Mouse (Mus musculus) hindbrain, embryonic 12.5 days (tissue): ENCODE data around the gene Myo1c. TPM values are rescaled to one million over a fixed set of nuclear protein-coding genes. Genes with fewer than 3 reads are reported as not detected.
"Not testable (repeated sequence)": the region's sequence is repeated elsewhere in the genome, so short reads cannot be mapped to it uniquely, and the experiment has no call there.

Experiments
- ATAC-seq: fragments of 200-750 bp; cut with Nextera tagmentation; 2 replicates; pipeline ENCODE4 v1.8.0; 2017; ENCODE audit warnings: moderate TSS enrichment; ENCODE audit not compliant: low FRiP score
- H3K27ac ChIP-seq: fragments of 300-500 bp; sonication (generic); 2 replicates; pipeline ENCODE4 v1.5.1; 2016; ENCODE audit warnings: mild to moderate bottlenecking
- H3K27me3 ChIP-seq: fragments of 300-500 bp; sonication (generic); 2 replicates; pipeline ENCODE4 v1.6.1; 2016; ENCODE audit warnings: mild to moderate bottlenecking
- H3K36me3 ChIP-seq: fragments of 300-500 bp; sonication (generic); 2 replicates; pipeline ENCODE4 v1.6.1; 2016; ENCODE audit warnings: mild to moderate bottlenecking
- H3K4me1 ChIP-seq: fragments of 300-500 bp; sonication (generic); 2 replicates; pipeline ENCODE4 v1.6.1; 2016
- H3K4me2 ChIP-seq: fragments of 300-500 bp; sonication (generic); replicated peaks from 2 replicates; pipeline ENCODE4 v1.6.1; 2016; ENCODE audit warnings: mild to moderate bottlenecking
- H3K4me3 ChIP-seq: fragments of 300-500 bp; sonication (generic); 2 replicates; pipeline ENCODE4 v1.5.1; 2016; ENCODE audit warnings: mild to moderate bottlenecking
- H3K9ac ChIP-seq: fragments of 300-500 bp; sonication (generic); 2 replicates; pipeline ENCODE4 v1.6.1; 2016; ENCODE audit warnings: mild to moderate bottlenecking, moderate library complexity
- H3K9me3 ChIP-seq: fragments of 300-500 bp; sonication (generic); replicated peaks from 2 replicates; pipeline ENCODE4 v1.6.1; 2016; ENCODE audit warnings: mild to moderate bottlenecking
- WGBS: fragments of 180-500 bp; shearing (Covaris S2); methylation state at CpG from one replicate; pipeline ENCODE4 v1.1.7; 2016; 5-methylcytosine and 5-hydroxymethylcytosine counted together
- polyA plus RNA-seq: library from polyadenylated mRNA; unstranded; fragments of >200 nt; fragmentation: Nextera tagmentation; extraction: Ambion mirVana; gene quantifications from 2 replicates; pipeline ENCODE4 v1.2.1, GENCODE M21; 2016

Myo1c gene
- polyA plus RNA-seq, 1 experiment from 2014 or later: 18.7 TPM

DNA sequence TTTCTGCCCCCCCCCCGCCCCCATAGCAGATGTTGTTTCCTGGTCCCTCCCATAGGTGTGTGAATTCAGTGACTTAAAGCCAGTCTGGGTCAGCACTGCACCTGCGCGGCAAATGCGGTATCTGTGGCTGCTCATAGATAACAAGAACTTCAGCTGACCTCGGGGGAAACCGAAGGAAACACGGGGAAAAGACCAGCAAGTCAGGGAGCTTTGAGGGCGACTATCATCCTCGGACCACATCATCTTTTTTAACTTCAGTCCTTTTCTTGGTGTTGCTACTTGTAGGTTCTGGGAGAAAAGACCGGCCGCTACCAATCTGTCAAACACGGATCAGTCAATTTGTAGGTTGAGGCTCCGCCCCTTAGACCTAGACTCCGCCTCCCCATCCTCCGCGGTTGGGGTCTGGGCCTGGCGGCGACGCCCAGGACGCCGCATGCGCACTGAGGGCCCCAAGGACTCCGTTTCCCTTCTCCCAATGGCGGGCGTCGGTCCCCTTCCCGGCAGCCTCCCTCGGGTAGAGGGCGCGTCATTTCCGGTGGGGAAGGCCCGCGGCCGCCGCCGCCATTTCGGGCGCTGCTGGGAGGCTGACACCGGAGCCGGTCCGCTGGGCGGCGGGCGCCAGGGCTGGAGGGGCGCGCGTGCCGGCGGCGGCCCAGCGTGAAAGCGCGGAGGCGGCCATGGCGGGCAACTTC lies 28.6 kb downstream of the Myo1c start, which contains the start of gene Crk:
TSS of gene Crk (plus strand) at position 513 of the 692 bp plus-strand sequence.
- ATAC-seq: peak; percentile 96
- Histone ChIP-seq H3K36me3 (0 out of 2 replicates have a peak, but pooled peaks cover under 1% of the 10 kb centered on the region), H3K9ac (peak within 1 kb of the TSS; percentile 96), H3K27ac (peak within 1 kb of the TSS; percentile 94), H3K4me1 (peaks cover 15% of the 10 kb centered on the region), H3K27me3 (no peaks in the 10 kb centered on the region), H3K4me3 (peak within 1 kb of the TSS; percentile 99), H3K9me3 (no peaks in the 10 kb centered on the region), H3K4me2 (peak within 1 kb of the TSS; percentile 73)
- WGBS: under 1% methylated on average over 54 of the region's 55 CpGs

DNA sequence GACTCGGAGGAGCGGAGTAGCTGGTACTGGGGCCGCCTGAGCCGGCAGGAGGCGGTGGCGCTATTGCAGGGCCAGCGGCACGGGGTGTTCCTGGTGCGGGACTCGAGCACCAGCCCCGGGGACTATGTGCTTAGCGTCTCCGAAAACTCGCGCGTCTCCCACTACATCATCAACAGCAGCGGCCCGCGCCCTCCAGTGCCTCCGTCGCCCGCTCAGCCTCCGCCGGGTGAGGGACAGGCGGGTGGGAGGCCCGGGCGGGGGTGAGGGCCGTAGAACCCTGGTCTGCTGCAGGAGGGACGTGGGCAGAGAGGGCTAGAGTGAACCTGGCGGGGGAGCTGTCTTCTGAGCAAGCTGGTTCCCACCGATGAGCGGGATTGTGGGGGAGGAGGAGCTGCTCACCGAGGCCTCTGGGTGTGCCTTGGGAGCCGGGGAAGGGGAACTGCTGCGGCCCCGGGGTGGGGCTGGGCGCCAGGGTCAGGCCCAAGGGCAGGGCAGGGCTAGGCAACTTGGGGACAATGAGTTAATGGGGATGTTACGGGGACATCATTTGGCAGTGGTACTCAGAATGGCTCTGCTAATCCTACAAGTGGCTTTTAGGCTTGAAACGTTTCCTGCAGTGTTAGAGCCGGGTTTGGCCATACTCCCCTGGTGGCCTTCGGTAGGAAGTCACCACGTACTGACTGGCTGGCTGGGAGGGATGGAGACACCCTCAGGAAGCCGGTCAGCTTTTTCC lies 29.3 kb downstream of the Myo1c start:
- Histone ChIP-seq H3K36me3 (peaks cover 7% of the 10 kb centered on the region; the same call in 1 of the 2 replicates), H3K9me3 (no peaks in the 10 kb centered on the region), H3K9ac (peak overlapping the region; percentile 96), H3K27ac (peak overlapping the region; percentile 94), H3K4me1 (peaks cover 15% of the 10 kb centered on the region), H3K4me3 (peak overlapping the region; percentile 99), H3K4me2 (peak overlapping the region; percentile 73), H3K27me3 (no peaks in the 10 kb centered on the region)
- WGBS: under 1% methylated on average over 43 of the region's 43 CpGs
- ATAC-seq: peak; percentile 83

DNA sequence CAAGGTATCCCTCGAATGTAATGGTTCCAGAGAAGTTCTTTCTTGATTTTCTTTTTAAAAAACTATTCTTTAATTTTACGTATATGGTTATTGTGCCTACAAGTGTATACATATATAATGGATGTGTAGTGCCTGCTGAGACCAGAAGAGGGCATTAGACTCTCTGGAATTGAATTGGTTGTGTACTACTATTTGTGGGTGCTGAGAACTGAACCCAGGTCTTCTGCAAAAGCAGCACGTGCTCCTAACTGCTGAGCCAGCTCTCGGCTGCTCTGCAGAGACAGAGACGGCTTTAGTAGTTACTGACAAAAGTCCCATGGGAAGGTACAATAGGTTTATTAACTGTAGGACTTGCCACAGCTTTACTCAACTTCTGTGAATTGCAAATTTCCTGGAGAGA lies 34.2 kb downstream of the Myo1c start:
- Histone ChIP-seq H3K4me2 (no peak overlapping the region), H3K27me3 (no peaks in the 10 kb centered on the region), H3K4me1 (peaks cover 13% of the 10 kb centered on the region), H3K27ac (no peak overlapping the region), H3K9me3 (no peaks in the 10 kb centered on the region), H3K36me3 (peaks cover 10% of the 10 kb centered on the region; the same call in 1 of the 2 replicates), H3K9ac (no peak overlapping the region), H3K4me3 (no peak overlapping the region)
- WGBS: 94% methylated on average over 5 of the region's 5 CpGs
- ATAC-seq: no peak

DNA sequence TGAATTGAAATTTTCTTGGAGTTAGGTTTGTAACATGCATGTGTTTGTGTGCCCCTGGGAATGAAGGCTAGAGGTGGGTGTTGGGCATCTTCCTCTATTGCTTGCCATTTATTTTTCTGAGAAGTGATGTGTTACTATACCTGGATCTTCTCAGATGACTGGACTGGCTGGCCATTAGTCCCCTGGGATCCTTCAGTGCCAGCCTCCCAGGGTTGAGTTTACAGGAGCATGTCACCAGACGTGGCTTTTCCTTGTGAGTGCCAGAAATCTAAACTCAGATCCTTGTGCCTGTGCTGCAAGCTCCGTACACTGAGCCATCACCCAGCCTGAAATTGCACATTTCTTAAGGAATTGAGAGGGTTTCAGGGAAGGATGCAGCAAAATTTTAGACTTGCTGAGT lies 34.7 kb downstream of the Myo1c start:
- peaks cover 10% of the 10 kb centered on the region; the same call in 1 of the 2 replicates for H3K36me3 ChIP-seq
- H3K27me3 ChIP-seq: no peaks in the 10 kb centered on the region
- no peak overlapping the region for H3K27ac ChIP-seq
- no peak overlapping the region for H3K9ac ChIP-seq
- H3K9me3 ChIP-seq: no peaks in the 10 kb centered on the region
- WGBS: 82% methylated on average over 2 of the region's 2 CpGs
- no peak for ATAC-seq
- no peak overlapping the region for H3K4me2 ChIP-seq
- H3K4me1 ChIP-seq: peaks cover 13% of the 10 kb centered on the region
- H3K4me3 ChIP-seq: no peak overlapping the region

DNA sequence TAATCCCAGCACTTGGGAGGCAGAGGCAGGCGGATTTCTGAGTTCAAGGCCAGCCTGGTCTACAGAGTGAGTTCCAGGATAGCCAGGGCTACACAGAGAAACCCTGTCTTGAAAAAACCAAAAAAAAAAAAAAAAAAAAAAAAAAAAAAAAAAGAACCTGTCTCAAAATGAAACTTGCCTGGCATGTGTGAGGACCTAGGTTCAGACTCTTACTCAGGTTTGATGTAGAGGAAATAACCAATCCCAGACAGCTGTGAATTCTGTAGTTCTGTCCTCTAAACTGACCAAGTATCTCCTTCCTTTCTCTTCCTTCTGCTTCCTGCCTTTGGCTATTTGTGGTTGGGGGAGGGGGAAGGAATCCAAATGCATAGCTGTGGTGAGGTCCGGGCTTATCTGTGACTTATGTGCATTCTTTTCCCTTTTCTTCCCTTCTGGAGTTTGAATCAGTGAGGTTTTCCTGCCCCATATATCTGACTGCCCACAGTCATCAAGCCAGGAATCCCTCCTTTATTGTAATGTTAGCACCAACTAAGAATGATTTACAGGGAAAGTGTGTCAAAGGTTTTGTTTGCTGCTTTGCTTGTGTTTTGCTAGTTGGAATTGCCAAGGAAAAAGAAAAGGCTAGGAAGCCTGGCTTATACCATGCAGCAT lies 37.2 kb downstream of the Myo1c start:
- no peak for ATAC-seq
- Histone ChIP-seq H3K27me3 (no peaks in the 10 kb centered on the region), H3K9ac (no peak overlapping the region), H3K4me1 (0 out of 2 replicates have a peak, but pooled peaks cover 2% of the 10 kb centered on the region), H3K27ac (no peak overlapping the region), H3K4me2 (no peak overlapping the region), H3K36me3 (peaks cover 24% of the 10 kb centered on the region), H3K9me3 (no peaks in the 10 kb centered on the region), H3K4me3 (no peak overlapping the region)
- WGBS: 81% methylated on average over 2 of the region's 2 CpGs

DNA sequence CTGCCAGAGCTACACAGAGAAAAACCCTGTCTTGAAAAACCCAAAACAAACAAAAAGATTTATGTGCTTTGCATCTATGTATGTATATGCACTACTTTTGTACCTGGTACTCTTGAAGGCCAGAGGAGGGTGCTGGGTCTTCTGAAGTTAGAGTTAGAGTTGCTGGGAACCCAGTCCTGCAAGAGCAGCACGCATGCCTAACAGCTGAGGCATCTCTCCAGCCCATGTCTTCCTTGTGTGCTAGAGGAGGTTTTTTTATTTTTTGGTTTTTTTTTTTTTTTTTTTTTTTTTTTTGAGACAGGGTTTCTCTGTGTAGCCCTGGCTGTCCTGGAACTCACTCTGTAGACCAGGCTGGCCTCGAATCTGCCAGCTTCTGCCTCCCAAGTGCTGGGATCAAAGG lies 37.8 kb downstream of the Myo1c start:
- 93% methylated on average over 2 of the region's 2 CpGs for WGBS
- peaks cover 28% of the 10 kb centered on the region for H3K36me3 ChIP-seq

DNA sequence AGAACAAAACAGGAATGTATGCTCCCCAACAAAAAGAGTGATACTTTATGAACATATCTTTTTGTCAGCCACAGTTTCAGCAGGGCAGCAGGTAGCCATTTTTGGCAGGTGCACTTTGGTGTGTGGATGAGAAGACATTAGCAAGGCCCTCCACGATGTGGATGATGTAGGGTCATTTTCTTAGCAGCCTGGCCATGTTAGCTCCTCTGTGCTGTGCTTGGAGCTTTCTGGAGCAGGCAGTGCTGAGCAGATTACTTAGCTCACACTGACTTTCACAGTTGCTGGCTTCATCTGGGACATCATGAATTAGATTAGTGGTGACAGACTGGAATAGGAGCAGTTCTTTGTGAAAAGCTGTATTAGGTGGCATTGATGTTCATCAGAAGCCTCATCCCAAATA lies 39.7 kb downstream of the Myo1c start:
- no peak overlapping the region for H3K9ac ChIP-seq
- H3K27ac ChIP-seq: no peak overlapping the region
- peaks cover 39% of the 10 kb centered on the region for H3K36me3 ChIP-seq
- 0 out of 2 replicates have a peak, but pooled peaks cover 2% of the 10 kb centered on the region for H3K4me1 ChIP-seq
- H3K4me2 ChIP-seq: no peak overlapping the region
- H3K9me3 ChIP-seq: no peaks in the 10 kb centered on the region
- no peak overlapping the region for H3K4me3 ChIP-seq
- WGBS: 92% methylated on average over 1 of the region's 1 CpGs
- no peak for ATAC-seq
- no peaks in the 10 kb centered on the region for H3K27me3 ChIP-seq

More for the DNA sequence above, 37.8 kb downstream of the Myo1c start:
- no peak overlapping the region for H3K27ac ChIP-seq
- no peak overlapping the region for H3K9ac ChIP-seq
- no peaks in the 10 kb centered on the region for H3K27me3 ChIP-seq
- H3K9me3 ChIP-seq: no peaks in the 10 kb centered on the region
- H3K4me3 ChIP-seq: no peak overlapping the region
- H3K4me1 ChIP-seq: 0 out of 2 replicates have a peak, but pooled peaks cover 2% of the 10 kb centered on the region
- no peak overlapping the region for H3K4me2 ChIP-seq
- ATAC-seq: no peak

DNA sequence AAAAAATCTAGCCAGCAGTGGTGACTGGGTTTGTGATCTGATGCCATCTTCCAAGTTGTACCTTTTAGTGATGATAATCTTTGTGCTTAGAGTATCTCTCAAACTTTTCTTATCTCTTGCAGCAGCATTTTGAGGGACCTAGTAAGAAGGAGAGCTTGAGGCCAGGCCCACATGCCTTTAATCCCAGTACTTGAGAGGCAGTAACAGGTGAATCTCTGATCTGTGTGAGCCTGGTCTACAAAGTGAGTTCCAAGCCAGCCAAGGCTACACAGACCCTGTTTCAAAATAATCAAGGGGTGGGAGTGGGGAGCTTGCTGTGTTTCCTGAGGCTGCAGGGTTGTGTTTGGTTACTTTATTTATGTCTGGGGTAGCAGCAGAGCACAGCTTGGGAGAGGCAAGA lies 40.7 kb downstream of the Myo1c start:
- ATAC-seq: no peak
- Histone ChIP-seq H3K36me3 (peaks cover 42% of the 10 kb centered on the region), H3K9me3 (no peaks in the 10 kb centered on the region), H3K27ac (no peak overlapping the region), H3K4me3 (no peak overlapping the region), H3K27me3 (no peaks in the 10 kb centered on the region), H3K9ac (no peak overlapping the region), H3K4me2 (no peak overlapping the region), H3K4me1 (0 out of 2 replicates have a peak, but pooled peaks cover under 1% of the 10 kb centered on the region)

DNA sequence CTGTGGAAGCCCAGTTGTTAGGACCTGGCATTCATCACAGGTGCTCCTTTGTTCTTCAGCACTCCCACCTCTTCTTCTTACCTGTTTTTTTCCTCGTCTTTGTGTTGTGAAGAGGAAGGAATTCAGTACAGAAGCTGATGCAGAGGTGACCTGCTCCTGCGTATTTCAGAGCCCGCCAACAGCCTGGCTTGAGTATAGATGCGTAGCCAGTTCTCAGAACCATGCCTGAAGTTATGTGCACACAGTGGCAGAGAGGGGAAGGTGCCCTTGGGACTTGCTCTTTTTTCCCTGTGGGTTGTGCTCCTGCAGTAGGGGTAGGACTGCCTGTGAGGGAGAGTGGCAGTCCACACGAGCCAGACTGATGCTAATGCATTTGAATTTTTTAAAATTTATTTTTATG lies 43.3 kb downstream of the Myo1c start:
- 94% methylated on average over 5 of the region's 5 CpGs for WGBS
- no peak overlapping the region for H3K4me3 ChIP-seq
- H3K4me1 ChIP-seq: no peaks in the 10 kb centered on the region
- H3K27ac ChIP-seq: no peak overlapping the region
- H3K4me2 ChIP-seq: no peak overlapping the region
- peaks cover 65% of the 10 kb centered on the region for H3K36me3 ChIP-seq
- H3K9me3 ChIP-seq: no peaks in the 10 kb centered on the region
- no peaks in the 10 kb centered on the region for H3K27me3 ChIP-seq
- no peak for ATAC-seq
- no peak overlapping the region for H3K9ac ChIP-seq

DNA sequence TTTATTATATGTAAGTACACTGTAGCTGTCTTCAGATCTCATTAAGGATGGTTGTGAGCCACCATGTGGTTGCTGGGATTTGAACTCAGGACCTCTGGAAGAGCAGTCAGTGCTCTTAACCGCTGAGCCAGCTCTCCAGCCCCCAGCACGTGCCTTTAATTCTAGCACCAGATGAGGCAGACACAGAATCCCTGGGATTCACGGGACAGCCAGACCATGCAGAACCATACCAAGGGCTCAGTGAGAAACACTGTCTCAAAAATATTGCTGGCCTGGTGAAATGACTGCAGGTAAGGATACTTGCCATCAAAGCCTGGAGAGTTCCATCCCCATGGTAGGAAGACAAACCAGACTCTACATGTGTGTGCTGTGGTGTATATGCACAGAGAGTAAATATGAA lies 47.2 kb downstream of the Myo1c start:
- ATAC-seq, H3K4me1 ChIP-seq, H3K9me3 ChIP-seq, H3K4me2 ChIP-seq, H3K27ac ChIP-seq, H3K9ac ChIP-seq, H3K4me3 ChIP-seq, H3K27me3 ChIP-seq: not testable (repeated sequence)
- 90% methylated on average over 3 of the region's 3 CpGs for WGBS
- H3K36me3 ChIP-seq: peaks cover 80% of the 10 kb centered on the region

DNA sequence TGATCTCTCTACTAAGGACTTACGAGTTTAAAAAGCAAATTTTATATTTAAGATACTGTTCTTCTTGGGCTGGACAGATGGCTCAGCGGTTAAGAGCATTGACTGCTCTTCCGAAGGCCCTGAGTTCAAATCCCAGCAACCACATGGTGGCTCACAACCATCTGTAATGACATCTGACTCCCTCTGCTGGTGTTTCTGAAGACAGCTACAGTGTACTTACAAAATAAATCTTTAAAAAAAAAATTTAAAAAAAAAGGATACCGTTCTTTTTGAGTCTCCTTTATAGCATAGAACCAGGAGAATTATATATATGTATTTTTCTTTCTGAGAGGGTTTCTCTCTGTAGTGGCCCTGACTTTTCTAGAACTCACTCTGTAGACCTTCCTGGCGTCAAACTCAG lies 50.3 kb downstream of the Myo1c start:
- no peak overlapping the region for H3K9ac ChIP-seq
- no peak overlapping the region for H3K4me3 ChIP-seq
- ATAC-seq: no peak
- WGBS: 96% methylated on average over 5 of the region's 5 CpGs
- peaks cover 82% of the 10 kb centered on the region for H3K36me3 ChIP-seq
- no peaks in the 10 kb centered on the region for H3K4me1 ChIP-seq
- H3K27ac ChIP-seq: no peak overlapping the region
- no peaks in the 10 kb centered on the region for H3K9me3 ChIP-seq
- H3K4me2 ChIP-seq: no peak overlapping the region
- H3K27me3 ChIP-seq: no peaks in the 10 kb centered on the region

DNA sequence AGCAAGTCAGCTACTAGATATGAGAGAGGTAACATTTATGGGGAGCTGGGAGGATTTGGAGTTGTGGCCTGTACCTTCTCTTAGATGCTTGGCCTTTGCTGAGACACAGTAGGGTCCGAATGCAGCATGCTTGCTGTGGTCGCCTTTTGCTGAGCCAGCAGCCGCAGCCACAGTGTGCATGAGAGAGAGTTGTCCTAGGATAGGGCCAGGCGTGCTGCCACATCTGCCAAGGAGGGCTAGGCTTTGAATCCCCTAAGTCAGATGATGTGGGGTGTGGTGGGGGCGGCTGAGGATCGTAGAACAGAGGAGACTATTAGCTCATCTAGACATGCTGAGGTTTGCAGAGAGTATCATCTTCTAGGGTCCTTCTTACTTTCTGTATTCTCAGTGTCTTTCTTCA lies 52.5 kb downstream of the Myo1c start:
- peaks cover 77% of the 10 kb centered on the region for H3K36me3 ChIP-seq
- H3K4me2 ChIP-seq: no peak overlapping the region
- H3K9me3 ChIP-seq: no peaks in the 10 kb centered on the region
- no peak for ATAC-seq
- no peak overlapping the region for H3K27ac ChIP-seq
- H3K4me1 ChIP-seq: no peaks in the 10 kb centered on the region
- no peaks in the 10 kb centered on the region for H3K27me3 ChIP-seq
- WGBS: 94% methylated on average over 6 of the region's 6 CpGs
- H3K4me3 ChIP-seq: no peak overlapping the region
- no peak overlapping the region for H3K9ac ChIP-seq
